Mouse (Mus musculus): ENCODE measurements around the gene Npm1.

GRCm38 (mm10) chr11:33198351-33199116 lies 35.5 kb upstream of the Npm1 start:
- TF ChIP-seq CHD2 (IDR thresholded peaks at IDR 0.05; ENCODE audit: low read depth, low read length) (no peak), ZNF384 (IDR thresholded peaks at IDR 0.05; ENCODE audit: low read depth, low read length) (no peak), HCFC1 (IDR thresholded peaks at IDR 0.05; ENCODE audit: borderline replicate concordance, insufficient read depth, low read length) (no peak)

Data from ES-E14 (cell line).